Mouse (Mus musculus) midbrain, embryonic 15.5 days (tissue): Measurements from ENCODE around the gene Zbed4. TPM values are rescaled to one million over a fixed set of nuclear protein-coding genes. Genes with fewer than 3 reads are reported as not detected.

ENCODE experiments used
- ATAC-seq: fragments of 200-750 bp; cut with Nextera tagmentation; replicated peaks from 2 replicates; pipeline ENCODE4 v1.8.0; 2017; ENCODE audit warnings: moderate TSS enrichment
- H3K27ac ChIP-seq: fragments of 300-500 bp; sonication (generic); 2 replicates; pipeline ENCODE4 v1.5.1; 2015; ENCODE audit warnings: mild to moderate bottlenecking, inconsistent platforms
- H3K27me3 ChIP-seq: fragments of 300-500 bp; sonication (generic); replicated peaks from 2 replicates; pipeline ENCODE4 v1.6.1; 2015; ENCODE audit warnings: inconsistent platforms
- H3K36me3 ChIP-seq: fragments of 300-500 bp; sonication (generic); replicated peaks from 2 replicates; pipeline ENCODE4 v1.6.1; 2015; ENCODE audit warnings: inconsistent platforms
- H3K4me1 ChIP-seq: fragments of 300-500 bp; sonication (generic); 2 replicates; pipeline ENCODE4 v1.6.1; 2015; ENCODE audit warnings: inconsistent platforms
- H3K4me2 ChIP-seq: fragments of 300-500 bp; sonication (generic); 2 replicates; pipeline ENCODE4 v1.6.1; 2015; ENCODE audit warnings: inconsistent platforms, mild to moderate bottlenecking, moderate library complexity
- H3K4me3 ChIP-seq: fragments of 300-500 bp; sonication (generic); 2 replicates; pipeline ENCODE4 v1.5.1; 2015; ENCODE audit warnings: mild to moderate bottlenecking, inconsistent platforms
- H3K9ac ChIP-seq: fragments of 300-500 bp; sonication (generic); 2 replicates; pipeline ENCODE4 v1.6.1; 2015; ENCODE audit warnings: mild to moderate bottlenecking, inconsistent platforms
- H3K9me3 ChIP-seq: fragments of 300-500 bp; sonication (generic); 2 replicates; pipeline ENCODE4 v1.6.1; 2016; ENCODE audit warnings: inconsistent platforms
- WGBS: fragments of 180-500 bp; shearing (Covaris S2); methylation state at CpG from one replicate; pipeline ENCODE4 v1.1.7; 2015; ENCODE audit warnings: mixed read lengths; 5-methylcytosine and 5-hydroxymethylcytosine counted together
- polyA plus RNA-seq: library from polyadenylated mRNA; unstranded; fragments of >200 nt; fragmentation: Nextera tagmentation; extraction: Ambion mirVana; gene quantifications from 2 replicates; pipeline ENCODE4 v1.2.1, GENCODE M21; 2015

Gene Zbed4
- polyA plus RNA-seq, 1 experiment from 2014 or later, result 17.7 TPM

DNA sequence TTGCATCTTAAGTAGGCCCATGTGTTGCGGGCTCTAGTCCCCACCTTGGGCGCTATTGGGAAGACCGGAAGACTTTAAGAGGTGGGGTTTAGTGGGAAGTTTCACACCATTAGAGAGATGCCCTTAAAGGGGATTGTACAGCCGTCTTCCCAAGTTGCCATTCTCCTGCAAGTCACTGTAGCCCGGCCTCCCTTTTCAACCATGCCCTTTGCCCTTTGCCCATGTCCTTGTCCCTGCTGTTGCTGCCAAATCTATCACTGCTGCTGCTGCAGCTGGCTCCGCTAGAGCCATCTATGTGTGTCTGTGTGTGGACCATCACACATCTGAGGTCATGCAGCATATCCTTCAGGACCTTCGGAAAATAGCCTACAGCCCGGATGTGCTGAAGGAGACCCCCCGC lies 81.1 kb downstream of the Zbed4 start:
- Histone ChIP-seq H3K27me3 (no peaks in the 10 kb centered on the region), H3K27ac (no peak overlapping the region), H3K4me3 (no peak overlapping the region), H3K4me1 (peaks cover 9% of the 10 kb centered on the region), H3K9ac (no peak overlapping the region), H3K4me2 (no peak overlapping the region), H3K9me3 (no peaks in the 10 kb centered on the region), H3K36me3 (no peaks in the 10 kb centered on the region)
- no peak for ATAC-seq
- WGBS, result 89% methylated on average over 9 of the region's 9 CpGs

Other genes starting within 250 kb of the Zbed4 start
- gene Zdhhc25, start 151.4 kb upstream of the Zbed4 start, polyA plus RNA-seq, result not detected in 2 replicates
- 20.8 and 21.1 TPM in 2 replicates for gene Brd1, start 17.4 kb upstream of the Zbed4 start, polyA plus RNA-seq
- gene Alg12, start 67.7 kb downstream of the Zbed4 start, polyA plus RNA-seq, result 9.4 and 9.6 TPM in 2 replicates
- 60.7 and 69.3 TPM in 2 replicates for gene Creld2, start 68.0 kb downstream of the Zbed4 start, polyA plus RNA-seq
- 69.0 and 72.4 TPM in 2 replicates for gene Pim3, start 110.5 kb downstream of the Zbed4 start, polyA plus RNA-seq
- 0.17 TPM in 2 replicates for gene Ttll8, start 202.8 kb downstream of the Zbed4 start, polyA plus RNA-seq
- gene Mlc1, start 227.3 kb downstream of the Zbed4 start, polyA plus RNA-seq, result 14.8 and 15.5 TPM in 2 replicates
- not detected in 2 replicates for gene Mov10l1, start 231.2 kb downstream of the Zbed4 start, polyA plus RNA-seq